Mouse (Mus musculus): ENCODE data around the gene Gpr182. TPM values are rescaled to one million over a fixed set of nuclear protein-coding genes. Genes with fewer than 3 reads are reported as not detected.
"Not testable (repeated sequence)": the region's sequence is repeated elsewhere in the genome, so short reads cannot be mapped to it uniquely, and the experiment has no call there.

Gene Gpr182
- total and polyA plus RNA-seq, 3 experiments: 0.13 TPM; not detected in 2

- no peak for TF ChIP-seq PAX5 (IDR thresholded peaks at IDR 0.05; ENCODE audit: low read length)
- 0 out of 2 replicates have a peak, but pooled peaks have one; percentile 18 for TF ChIP-seq BHLHE40 (IDR thresholded peaks at IDR 0.05; ENCODE audit: low read depth, low read length)
- H3K4me1 ChIP-seq (ENCODE audit: control insufficient read depth in 1 of 2, insufficient read depth in 2 of 2): no peaks in the 10 kb centered on the region
- no peak overlapping the region for H3K4me2 ChIP-seq (ENCODE audit: insufficient read depth, low read depth, poor library complexity, severe bottlenecking)
- peaks cover 40% of the 10 kb centered on the region for H3K27me3 ChIP-seq (replicated peaks)
- no peaks in the 10 kb centered on the region for H3K36me3 ChIP-seq (replicated peaks in 1 of 2; ENCODE audit: control insufficient read depth in 1 of 2, insufficient read depth in 1 of 2, low read length in 1 of 2)
- H3K79me2 ChIP-seq (replicated peaks; ENCODE audit: control insufficient read depth, extremely low read depth, insufficient read depth, poor library complexity, severe bottlenecking): no peaks in the 10 kb centered on the region
- H3K9ac ChIP-seq (ENCODE audit: insufficient read depth, low read depth): no peak overlapping the region
- dilution Hi-C loops (cut with MboI; ENCODE audit: extremely low pct_ligation_motif_present, extremely low pct_unique_long_range_greater_than_20kb, low sequenced_read_pairs): no loop called here
- no peaks in the 10 kb centered on the region for H3K9me3 ChIP-seq (replicated peaks; ENCODE audit: low read length)
- in situ Hi-C loops (cut with MboI; ENCODE audit: low pct_ligation_motif_present, low pct_unique_long_range_greater_than_20kb, low sequenced_read_pairs): loop anchor here (5.0 kb wide), 1 partner anchor 43 kb away; no protein-coding TSS in a partner anchor
- no peak overlapping the region for H3K4me3 ChIP-seq (replicated peaks in 1 of 3; ENCODE audit: low read depth in 2 of 3, low read length in 2 of 3, poor library complexity in 1 of 3)
- no peak for DNase-seq (ENCODE audit: extremely low read depth)
- H3K27ac ChIP-seq (ENCODE audit: insufficient read depth, low read depth): no peak overlapping the region
Observed at GRCm38 (mm10) chr10:127763914-127764680, 12.6 kb upstream of the Gpr182 start.

- H3K4me2 ChIP-seq (ENCODE audit: insufficient read depth, low read depth, poor library complexity, severe bottlenecking); H3K9ac ChIP-seq (ENCODE audit: insufficient read depth, low read depth); H3K27ac ChIP-seq (ENCODE audit: insufficient read depth, low read depth); dilution Hi-C loops (cut with MboI; ENCODE audit: extremely low pct_ligation_motif_present, extremely low pct_unique_long_range_greater_than_20kb, low sequenced_read_pairs); H3K9me3 ChIP-seq (replicated peaks; ENCODE audit: low read length); H3K4me3 ChIP-seq (replicated peaks in 1 of 3; ENCODE audit: low read depth in 2 of 3, low read length in 2 of 3, poor library complexity in 1 of 3); H3K79me2 ChIP-seq (replicated peaks; ENCODE audit: control insufficient read depth, extremely low read depth, insufficient read depth, poor library complexity, severe bottlenecking); H3K36me3 ChIP-seq (replicated peaks in 1 of 2; ENCODE audit: control insufficient read depth in 1 of 2, insufficient read depth in 1 of 2, low read length in 1 of 2); DNase-seq (ENCODE audit: extremely low read depth); H3K4me1 ChIP-seq (ENCODE audit: control insufficient read depth in 1 of 2, insufficient read depth in 2 of 2): not testable (repeated sequence)
- in situ Hi-C loops (cut with MboI; ENCODE audit: low pct_ligation_motif_present, low pct_unique_long_range_greater_than_20kb, low sequenced_read_pairs): loop anchor here (5.0 kb wide), 1 partner anchor 44 kb away; no protein-coding TSS in a partner anchor
- H3K27me3 ChIP-seq (replicated peaks): peaks cover 51% of the 10 kb centered on the region
Observed at GRCm38 (mm10) chr10:127762926-127763325, 11.4 kb upstream of the Gpr182 start.

- Histone ChIP-seq H3K4me2 (ENCODE audit: insufficient read depth, low read depth, poor library complexity, severe bottlenecking) (no peak within 1 kb of the TSS), H3K4me3 (replicated peaks in 1 of 3; ENCODE audit: low read depth in 2 of 3, low read length in 2 of 3, poor library complexity in 1 of 3) (no peak within 1 kb of the TSS), H3K9ac (ENCODE audit: insufficient read depth, low read depth) (no peak within 1 kb of the TSS), H3K36me3 (replicated peaks in 1 of 2; ENCODE audit: control insufficient read depth in 1 of 2, insufficient read depth in 1 of 2, low read length in 1 of 2) (no peaks in the 10 kb centered on the region), H3K79me2 (replicated peaks; ENCODE audit: control insufficient read depth, extremely low read depth, insufficient read depth, poor library complexity, severe bottlenecking) (no peaks in the 10 kb centered on the region), H3K9me3 (replicated peaks; ENCODE audit: low read length) (peaks cover 7% of the 10 kb centered on the region), H3K27me3 (replicated peaks) (peaks cover 41% of the 10 kb centered on the region), H3K27ac (ENCODE audit: insufficient read depth, low read depth) (no peak within 1 kb of the TSS), H3K4me1 (ENCODE audit: control insufficient read depth in 1 of 2, insufficient read depth in 2 of 2) (no peaks in the 10 kb centered on the region)
- no peak for DNase-seq (ENCODE audit: extremely low read depth)
- dilution Hi-C loops (cut with MboI; ENCODE audit: extremely low pct_ligation_motif_present, extremely low pct_unique_long_range_greater_than_20kb, low sequenced_read_pairs): no loop called here
- in situ Hi-C loops (cut with MboI; ENCODE audit: low pct_ligation_motif_present, low pct_unique_long_range_greater_than_20kb, low sequenced_read_pairs): loop anchor here (5.0 kb wide), 1 partner anchor 48 kb away; no protein-coding TSS in a partner anchor
- no peak for TF ChIP-seq GABPA (IDR thresholded peaks at IDR 0.05; ENCODE audit: insufficient replicate concordance, low read depth, low read length)
- no peak for TF ChIP-seq ZNF384 (IDR thresholded peaks at IDR 0.05; ENCODE audit: low read depth, low read length)
- no peak for TF ChIP-seq ZMIZ1 (IDR thresholded peaks at IDR 0.05; ENCODE audit: low read depth, low read length)
- TF ChIP-seq POLR2AphosphoS2 (IDR thresholded peaks at IDR 0.05; ENCODE audit: low read depth, low read length): no peak
- TF ChIP-seq PAX5 (IDR thresholded peaks at IDR 0.05; ENCODE audit: low read length): no peak
- TF ChIP-seq JUND (conservative IDR thresholded peaks at IDR 0.05; ENCODE audit: low read depth, low read length): no peak
- no peak for TF ChIP-seq UBTF (IDR thresholded peaks at IDR 0.05; ENCODE audit: low read depth, low read length)
- TF ChIP-seq NRF1 (IDR thresholded peaks at IDR 0.05; ENCODE audit: low read depth, low read length): no peak
- no peak for TF ChIP-seq NELFE (IDR thresholded peaks at IDR 0.05; ENCODE audit: low read depth, low read length)
- no peak for TF ChIP-seq USF1 (IDR thresholded peaks at IDR 0.05; ENCODE audit: low read depth, low read length)
- TF ChIP-seq ZKSCAN1 (IDR thresholded peaks at IDR 0.05; ENCODE audit: borderline replicate concordance, low read depth, low read length): no peak
- no peak for TF ChIP-seq BHLHE40 (IDR thresholded peaks at IDR 0.05; ENCODE audit: low read depth, low read length)
- no peak for TF ChIP-seq ETS1 (conservative IDR thresholded peaks at IDR 0.05; ENCODE audit: low read depth, low read length)
- no peak for TF ChIP-seq EP300 (IDR thresholded peaks at IDR 0.05; ENCODE audit: low read length)
- TF ChIP-seq TCF12 (IDR thresholded peaks at IDR 0.05; ENCODE audit: low read depth, low read length): no peak
Observed at GRCm38 (mm10) chr10:127759181-127760110, 7.9 kb upstream of the Gpr182 start, which contains the start of the genes Rdh1 and Rdh16f1. Gene Rdh1 (plus strand): TSS chr10:127759721. Gene Rdh16f1 (plus strand): TSS chr10:127759787.
